Mouse (Mus musculus) CH12.LX (cell line): ENCODE results near the gene D10Wsu102e. TPM values are rescaled to one million over a fixed set of nuclear protein-coding genes. Genes with fewer than 3 reads are reported as not detected.

ENCODE experiments used
- DNase-seq: peaks from one replicate; pipeline ENCODE4 v3.0.0-alpha.2; 2013; ENCODE audit errors: extremely low read depth
- H3K27ac ChIP-seq: 2 replicates; pipeline ENCODE4 v1.5.1; 2012; ENCODE audit warnings: low read depth, mild to moderate bottlenecking, control low read depth, moderate library complexity; ENCODE audit not compliant: insufficient read depth
- H3K27me3 ChIP-seq: replicated peaks from 2 replicates; pipeline ENCODE3; 2012; ENCODE audit warnings: inconsistent platforms
- H3K36me3 ChIP-seq, 2 experiments: replicated peaks in 1 of 2; 2 replicates each; pipeline versions ENCODE3 to v1.6.1; 2012; ENCODE audit warnings: inconsistent platforms in 1 of 2, low read length in 1 of 2, mild to moderate bottlenecking in 1 of 2, mixed read lengths in 1 of 2, moderate library complexity in 1 of 2; ENCODE audit not compliant: control insufficient read depth in 1 of 2, insufficient read depth in 1 of 2
- H3K4me1 ChIP-seq, 2 experiments: 2 replicates each; pipeline ENCODE4 v1.6.1; 2012; ENCODE audit warnings: inconsistent platforms in 1 of 2, moderate library complexity in 1 of 2; ENCODE audit not compliant: insufficient read depth in 2 of 2, control insufficient read depth in 1 of 2
- H3K4me2 ChIP-seq: 2 replicates; pipeline ENCODE4 v1.6.1; 2012; ENCODE audit warnings: low read depth, mild to moderate bottlenecking, control low read depth; ENCODE audit not compliant: poor library complexity, insufficient read depth, severe bottlenecking
- H3K4me3 ChIP-seq, 3 experiments: fragments of 150-350 bp in 1 of 3; sonication (generic) in 1 of 3; replicated peaks in 1 of 3; 2 replicates each; pipeline versions ENCODE3 to v1.5.1; 2011 to 2012; ENCODE audit warnings: low read depth in 2 of 3, low read length in 2 of 3, mild to moderate bottlenecking in 2 of 3, moderate library complexity in 2 of 3, control low read depth in 1 of 3, improper control_type of control experiment in 1 of 3, inconsistent platforms in 1 of 3, mixed read lengths in 1 of 3; ENCODE audit not compliant: poor library complexity in 1 of 3
- H3K79me2 ChIP-seq: replicated peaks from 2 replicates; pipeline ENCODE4 v1.6.1; 2012; ENCODE audit warnings: mild to moderate bottlenecking, moderate library complexity; ENCODE audit not compliant: control insufficient read depth, poor library complexity, insufficient read depth, severe bottlenecking; ENCODE audit errors: extremely low read depth
- H3K9ac ChIP-seq: 2 replicates; pipeline ENCODE4 v1.6.1; 2012; ENCODE audit warnings: low read depth, mild to moderate bottlenecking, control low read depth, moderate library complexity; ENCODE audit not compliant: insufficient read depth
- H3K9me3 ChIP-seq: replicated peaks from 2 replicates; pipeline ENCODE3; 2012; ENCODE audit warnings: low read length, inconsistent platforms, mixed read lengths
- BHLHE40 ChIP-seq: IDR thresholded peaks from 2 replicates; pipeline ENCODE4 v1.6.1; 2011; ENCODE audit warnings: mild to moderate bottlenecking, low read depth, low read length, improper control_type of control experiment
- CHD1 ChIP-seq: IDR thresholded peaks from 2 replicates; pipeline ENCODE4 v1.6.1; 2012; ENCODE audit warnings: low read depth, low read length, improper control_type of control experiment, inconsistent platforms
- CHD2 ChIP-seq: IDR thresholded peaks from 2 replicates; pipeline ENCODE4 v1.6.1; 2011; ENCODE audit warnings: low read length, improper control_type of control experiment
- CTCF ChIP-seq, 2 experiments: IDR thresholded peaks in 1 of 2; conservative IDR thresholded peaks in 1 of 2; 2 replicates each; pipeline ENCODE4 v1.5.1; 2011 to 2012; ENCODE audit warnings: low read depth in 2 of 2, low read length in 2 of 2, improper control_type of control experiment in 1 of 2, inconsistent platforms in 1 of 2, mild to moderate bottlenecking in 1 of 2, moderate library complexity in 1 of 2
- E2F4 ChIP-seq: IDR thresholded peaks from 2 replicates; pipeline ENCODE4 v1.6.1; 2011; ENCODE audit warnings: low read depth, low read length, improper control_type of control experiment; ENCODE audit not compliant: insufficient replicate concordance
- ELF1 ChIP-seq: IDR thresholded peaks from 2 replicates; pipeline ENCODE4 v1.6.1; 2014; ENCODE audit warnings: low read depth, mild to moderate bottlenecking, inconsistent platforms, low read length, improper control_type of control experiment
- EP300 ChIP-seq: IDR thresholded peaks from 2 replicates; pipeline ENCODE4 v1.6.1; 2011; ENCODE audit warnings: low read length, improper control_type of control experiment
- ETS1 ChIP-seq: conservative IDR thresholded peaks from 2 replicates; pipeline ENCODE4 v1.6.1; 2012; ENCODE audit warnings: low read depth, mild to moderate bottlenecking, inconsistent platforms, low read length, improper control_type of control experiment, moderate library complexity
- GABPA ChIP-seq: IDR thresholded peaks from 2 replicates; pipeline ENCODE4 v1.6.1; 2012; ENCODE audit warnings: low read depth, low read length, improper control_type of control experiment, inconsistent platforms; ENCODE audit not compliant: insufficient replicate concordance
- HCFC1 ChIP-seq: IDR thresholded peaks from 2 replicates; pipeline ENCODE4 v1.6.1; 2012; ENCODE audit warnings: low read depth, mild to moderate bottlenecking, inconsistent platforms, low read length, improper control_type of control experiment
- IRF4 ChIP-seq: IDR thresholded peaks from 2 replicates; pipeline ENCODE4 v1.6.1; 2014; ENCODE audit warnings: low read depth, mild to moderate bottlenecking, inconsistent platforms, low read length, improper control_type of control experiment
- JUN ChIP-seq: IDR thresholded peaks from 2 replicates; pipeline ENCODE4 v1.6.1; 2011; ENCODE audit warnings: low read depth, mild to moderate bottlenecking, low read length, improper control_type of control experiment, moderate library complexity; ENCODE audit not compliant: insufficient read depth
- JUND ChIP-seq: conservative IDR thresholded peaks from 2 replicates; pipeline ENCODE4 v1.6.1; 2011; ENCODE audit warnings: low read depth, low read length, improper control_type of control experiment
- KAT2A ChIP-seq: IDR thresholded peaks from 2 replicates; pipeline ENCODE4 v1.6.1; 2012; ENCODE audit warnings: low read length, improper control_type of control experiment, inconsistent platforms; ENCODE audit not compliant: insufficient replicate concordance
- MAFK ChIP-seq: IDR thresholded peaks from 2 replicates; pipeline ENCODE4 v1.6.1; 2011; ENCODE audit warnings: low read length, improper control_type of control experiment; ENCODE audit not compliant: insufficient replicate concordance
- MAX ChIP-seq: IDR thresholded peaks from 2 replicates; pipeline ENCODE4 v1.6.1; 2011; ENCODE audit warnings: low read length, improper control_type of control experiment
- MAZ ChIP-seq: IDR thresholded peaks from 2 replicates; pipeline ENCODE4 v1.6.1; 2012; ENCODE audit warnings: low read depth, mild to moderate bottlenecking, inconsistent platforms, low read length, improper control_type of control experiment, moderate library complexity
- MEF2A ChIP-seq: IDR thresholded peaks from 2 replicates; pipeline ENCODE4 v1.6.1; 2014; ENCODE audit warnings: low read depth, mild to moderate bottlenecking, inconsistent platforms, low read length, improper control_type of control experiment, borderline replicate concordance
- MXI1 ChIP-seq: IDR thresholded peaks from 2 replicates; pipeline ENCODE4 v1.6.1; 2011; ENCODE audit warnings: mild to moderate bottlenecking, low read depth, low read length, improper control_type of control experiment
- MYC ChIP-seq: IDR thresholded peaks from 2 replicates; pipeline ENCODE4 v1.6.1; 2011; ENCODE audit warnings: low read depth, mild to moderate bottlenecking, improper control_type of control experiment, low read length
- NELFE ChIP-seq: IDR thresholded peaks from 2 replicates; pipeline ENCODE4 v1.6.1; 2011; ENCODE audit warnings: low read depth, low read length, improper control_type of control experiment
- NRF1 ChIP-seq: IDR thresholded peaks from 2 replicates; pipeline ENCODE4 v1.6.1; 2014; ENCODE audit warnings: low read depth, mild to moderate bottlenecking, inconsistent platforms, low read length, improper control_type of control experiment, moderate library complexity
- PAX5 ChIP-seq: IDR thresholded peaks from 2 replicates; pipeline ENCODE4 v1.6.1; 2012; ENCODE audit warnings: low read length, inconsistent platforms, mixed read lengths
- POLR2A ChIP-seq: IDR thresholded peaks from 2 replicates; pipeline ENCODE4 v1.6.1; 2011; ENCODE audit warnings: low read depth, mild to moderate bottlenecking, improper control_type of control experiment, low read length
- POLR2AphosphoS2 ChIP-seq: IDR thresholded peaks from 2 replicates; pipeline ENCODE4 v1.6.1; 2011; ENCODE audit warnings: low read depth, low read length, improper control_type of control experiment
- RAD21 ChIP-seq: IDR thresholded peaks from 2 replicates; pipeline ENCODE4 v1.6.1; 2011; ENCODE audit warnings: low read depth, mild to moderate bottlenecking, low read length, improper control_type of control experiment, moderate library complexity
- RCOR1 ChIP-seq: conservative IDR thresholded peaks from 2 replicates; pipeline ENCODE4 v1.6.1; 2012; ENCODE audit warnings: low read depth, mild to moderate bottlenecking, inconsistent platforms, low read length, improper control_type of control experiment
- SIN3A ChIP-seq: IDR thresholded peaks from 2 replicates; pipeline ENCODE4 v1.6.1; 2012; ENCODE audit warnings: low read length, improper control_type of control experiment, inconsistent platforms
- SMC3 ChIP-seq: IDR thresholded peaks from 2 replicates; pipeline ENCODE4 v1.6.1; 2011; ENCODE audit warnings: low read depth, low read length, improper control_type of control experiment
- TBP ChIP-seq: conservative IDR thresholded peaks from 2 replicates; pipeline ENCODE4 v1.6.1; 2011; ENCODE audit warnings: low read depth, low read length, improper control_type of control experiment
- TCF12 ChIP-seq: IDR thresholded peaks from 2 replicates; pipeline ENCODE4 v1.6.1; 2014; ENCODE audit warnings: low read depth, mild to moderate bottlenecking, inconsistent platforms, low read length, improper control_type of control experiment
- UBTF ChIP-seq: IDR thresholded peaks from 2 replicates; pipeline ENCODE4 v1.6.1; 2012; ENCODE audit warnings: low read depth, mild to moderate bottlenecking, inconsistent platforms, low read length, improper control_type of control experiment, moderate library complexity
- USF1 ChIP-seq: IDR thresholded peaks from 2 replicates; pipeline ENCODE4 v1.6.1; 2014; ENCODE audit warnings: low read depth, mild to moderate bottlenecking, inconsistent platforms, low read length, improper control_type of control experiment
- USF2 ChIP-seq: conservative IDR thresholded peaks from 2 replicates; pipeline ENCODE4 v1.6.1; 2011; ENCODE audit warnings: low read depth, low read length, improper control_type of control experiment
- ZC3H11A ChIP-seq: IDR thresholded peaks from 2 replicates; pipeline ENCODE4 v1.6.1; 2012; ENCODE audit warnings: low read depth, mild to moderate bottlenecking, inconsistent platforms, low read length, improper control_type of control experiment
- ZKSCAN1 ChIP-seq: IDR thresholded peaks from 2 replicates; pipeline ENCODE4 v1.6.1; 2012; ENCODE audit warnings: low read depth, inconsistent platforms, low read length, improper control_type of control experiment, borderline replicate concordance
- ZMIZ1 ChIP-seq: IDR thresholded peaks from 2 replicates; pipeline ENCODE4 v1.6.1; 2012; ENCODE audit warnings: low read depth, mild to moderate bottlenecking, inconsistent platforms, low read length, improper control_type of control experiment
- ZNF384 ChIP-seq: IDR thresholded peaks from 2 replicates; pipeline ENCODE4 v1.6.1; 2012; ENCODE audit warnings: low read depth, low read length, improper control_type of control experiment, inconsistent platforms
- dilution Hi-C: fragments of 300-500 bp; cut with MboI; formaldehyde crosslinking; loops from 2 replicates; pipeline ENCODE4 v1.14.3; 2020; ENCODE audit warnings: low sequenced_read_pairs; ENCODE audit not compliant: extremely low pct_unique_long_range_greater_than_20kb, extremely low pct_ligation_motif_present
- in situ Hi-C: fragments of 300-500 bp; cut with MboI; formaldehyde crosslinking; loops from 3 replicates; pipeline ENCODE4 v1.14.3; 2019; ENCODE audit warnings: low sequenced_read_pairs, low pct_ligation_motif_present, low pct_unique_long_range_greater_than_20kb, mixed read lengths
- polyA plus RNA-seq: library from polyadenylated mRNA; unstranded; fragments of >175 nt; gene quantifications from 2 replicates; pipeline ENCODE4 v1.2.1, GENCODE M21; 2012; ENCODE audit warnings: low read depth; ENCODE audit not compliant: insufficient read length
- total RNA-seq, 2 experiments: library from RNA; depleted of rRNA; stranded (reverse); fragments of 300-350 nt in 1 of 2; fragments of >200 nt in 1 of 2; gene quantifications; 2 replicates each; pipeline ENCODE4 v1.2.3; 2012 to 2014

Gene D10Wsu102e
- total and polyA plus RNA-seq, 3 experiments, result 1.0 to 1.6 (median 1.6) TPM

- Histone ChIP-seq H3K27me3 (no peaks in the 10 kb centered on the region), H3K36me3 (peaks cover 6 to 21% of the 10 kb centered on the region in 2 experiments), H3K9me3 (peaks cover 14% of the 10 kb centered on the region), H3K9ac (peak overlapping the region; percentile 90), H3K27ac (peak overlapping the region; percentile 91), H3K4me1 (peaks cover 4 to 32% of the 10 kb centered on the region in 2 experiments; a peak in 3 of 4 replicates), H3K4me3 (peak overlapping the region in 2 of 3 experiments; percentile 44 to 52), H3K4me2 (peak overlapping the region; percentile 53), H3K79me2 (no peaks in the 10 kb centered on the region)
- TF ChIP-seq ZMIZ1 (no peak), ETS1 (peak; percentile 49), UBTF (no peak), GABPA (no peak), EP300 (peak; percentile 74), ELF1 (no peak), MEF2A (0 out of 2 replicates have a peak, but pooled peaks have one; percentile 45), ZNF384 (no peak), TCF12 (peak; percentile 29; the same call in 1 of the 2 replicates), POLR2AphosphoS2 (no peak), USF1 (no peak), HCFC1 (no peak; the same call in 1 of the 2 replicates), NELFE (0 out of 2 replicates have a peak, but pooled peaks have one; percentile 46), CHD2 (no peak; the same call in 1 of the 2 replicates), MAFK (no peak), SMC3 (no peak), JUN (peak; percentile 65; the same call in 1 of the 2 replicates), RCOR1 (0 out of 2 replicates have a peak, but pooled peaks have one; percentile 14), NRF1 (no peak), CHD1 (no peak; the same call in 1 of the 2 replicates), CTCF (conservative IDR thresholded peaks at IDR 0.05 in 1 of 2, IDR thresholded peaks at IDR 0.05 in 1 of 2; ENCODE audit: low read depth in 2 of 2, low read length in 2 of 2) (no peak), MAX (0 out of 2 replicates have a peak, but pooled peaks have one; percentile 49), MXI1 (peak; percentile 51; the same call in 1 of the 2 replicates), ZC3H11A (no peak), POLR2A (peak; percentile 38; the same call in 1 of the 2 replicates), PAX5 (no peak), MAZ (0 out of 2 replicates have a peak, but pooled peaks have one; percentile 35), USF2 (no peak), IRF4 (peak; percentile 96), ZKSCAN1 (no peak), TBP (no peak), KAT2A (no peak), BHLHE40 (no peak), JUND (peak; percentile 70), MYC (peak; percentile 69; the same call in 1 of the 2 replicates), RAD21 (no peak), E2F4 (no peak), SIN3A (0 out of 2 replicates have a peak, but pooled peaks have one; percentile 46)
- dilution Hi-C loops (no loop called here), in situ Hi-C loops (no loop called here)
- peak; percentile 65 for DNase-seq
Measured at GRCm38 (mm10) chr10:83385330-83385910, 25.4 kb downstream of the D10Wsu102e start.
